Mouse (Mus musculus) heart, adult 18-20 months (tissue): ENCODE measurements at regions not wholly inside any gene's neighbourhood (a gene's known extent, or its start where the extent isn't known, plus 50 kb on each side); places are given as distances from the start of the nearest gene placed in this dataset.

Experiments
- DNase-seq, 2 experiments: peaks; one replicate each; pipeline ENCODE4 v3.0.0; 2021 to 2022; ENCODE audit warnings: mixed read lengths in 1 of 2

GRCm38 (mm10) chr14:61898664-61899063 is 291.4 kb downstream of the Kcnrg start:
- DNase-seq, result no peak

GRCm38 (mm10) chr14:61904426-61905124 is 297.3 kb downstream of the Kcnrg start:
- DNase-seq, result no peak

DNA sequence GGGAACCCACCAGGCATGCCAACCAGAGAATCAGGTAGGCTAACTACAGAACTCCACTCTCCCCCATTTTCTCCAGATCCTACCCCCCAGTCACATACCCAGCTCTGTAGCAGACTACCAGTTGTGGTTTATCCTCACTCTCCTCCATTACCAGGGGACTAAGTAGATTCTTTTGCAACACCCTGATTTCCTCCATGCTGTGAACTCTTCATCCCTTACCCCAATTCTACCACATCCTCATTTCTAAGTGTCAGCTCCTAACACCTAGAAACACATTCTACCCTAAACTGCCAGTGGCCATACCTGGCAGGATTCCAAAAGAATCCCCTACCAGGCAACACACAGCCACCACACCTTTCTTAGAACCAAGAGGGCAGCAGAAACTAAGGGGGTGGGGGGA is 310.9 kb downstream of the Kcnrg start:
- no peak for DNase-seq

DNA sequence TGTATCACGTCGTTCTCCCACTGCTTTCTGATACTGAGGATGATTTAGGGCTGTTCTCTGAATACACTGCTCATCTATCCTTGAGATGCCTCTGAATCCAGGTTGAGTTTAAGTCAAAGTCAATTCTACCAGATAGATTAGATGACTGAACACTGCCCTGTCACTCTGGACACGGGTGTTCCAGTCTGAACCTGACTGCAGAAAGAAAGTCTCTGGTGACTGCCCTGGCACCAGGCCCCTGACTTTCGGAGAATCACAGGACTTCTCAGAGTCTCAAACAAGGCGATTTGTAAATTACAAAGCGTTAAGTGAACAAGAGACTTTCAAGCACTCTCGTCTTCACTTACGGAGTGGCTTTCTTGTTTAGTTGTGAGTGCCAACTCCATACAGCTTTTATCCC is 324.6 kb downstream of the Kcnrg start:
- no peak for DNase-seq

GRCm38 (mm10) chr14:61941682-61942081 is 334.4 kb downstream of the Kcnrg start:
- DNase-seq, result no peak

DNA sequence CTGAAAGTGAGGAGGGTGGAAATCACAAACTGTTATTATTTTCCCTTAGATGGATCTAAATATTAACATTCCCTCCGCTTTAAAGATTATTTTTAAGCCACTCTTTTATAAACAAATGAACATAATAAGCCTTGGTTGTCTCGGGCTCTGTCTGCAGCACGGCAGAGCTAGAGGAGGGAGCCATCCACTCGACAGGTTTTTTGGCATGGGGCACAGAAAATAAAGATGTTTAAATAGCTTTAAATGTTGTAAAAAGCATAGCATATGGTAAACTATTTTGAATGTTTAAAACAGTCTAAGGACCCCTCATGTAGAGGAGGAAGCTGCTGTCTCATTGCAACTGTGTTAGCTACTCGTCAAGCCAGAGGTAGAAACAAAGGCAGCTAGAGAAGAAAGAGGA is 338.4 kb downstream of the Kcnrg start:
- no peak for DNase-seq

DNA sequence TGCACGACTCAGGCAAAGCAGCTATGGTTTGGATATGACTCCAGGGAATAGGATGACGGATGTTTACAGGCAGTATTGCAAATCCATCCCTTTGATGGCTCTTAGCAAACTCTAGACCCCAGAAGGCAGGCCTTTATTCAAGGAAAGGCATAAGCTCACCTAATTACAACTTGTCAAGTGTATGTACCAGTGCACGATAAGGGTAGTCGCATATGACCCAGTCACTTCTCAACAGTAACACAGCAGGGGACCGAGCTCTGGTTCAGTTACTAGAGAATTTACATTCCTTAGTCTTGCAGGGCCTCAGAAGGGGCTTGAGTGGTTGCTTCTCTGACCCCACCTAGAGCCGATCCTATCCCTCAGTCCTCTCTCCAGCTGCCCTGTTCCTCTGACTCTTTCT is 342.2 kb downstream of the Kcnrg start:
- no peak for DNase-seq

- DNase-seq, result no peak
Observed at GRCm38 (mm10) chr14:61950004-61950403, 342.4 kb upstream of the Rnaseh2b start.

- no peak for DNase-seq
Observed at GRCm38 (mm10) chr14:61953029-61953428, 339.4 kb upstream of the Rnaseh2b start.

- DNase-seq, result no peak
Observed at GRCm38 (mm10) chr14:61955416-61955815, 337.0 kb upstream of the Rnaseh2b start.

GRCm38 (mm10) chr14:61960243-61960957 is 332.0 kb upstream of the Rnaseh2b start:
- no peak for DNase-seq

DNA sequence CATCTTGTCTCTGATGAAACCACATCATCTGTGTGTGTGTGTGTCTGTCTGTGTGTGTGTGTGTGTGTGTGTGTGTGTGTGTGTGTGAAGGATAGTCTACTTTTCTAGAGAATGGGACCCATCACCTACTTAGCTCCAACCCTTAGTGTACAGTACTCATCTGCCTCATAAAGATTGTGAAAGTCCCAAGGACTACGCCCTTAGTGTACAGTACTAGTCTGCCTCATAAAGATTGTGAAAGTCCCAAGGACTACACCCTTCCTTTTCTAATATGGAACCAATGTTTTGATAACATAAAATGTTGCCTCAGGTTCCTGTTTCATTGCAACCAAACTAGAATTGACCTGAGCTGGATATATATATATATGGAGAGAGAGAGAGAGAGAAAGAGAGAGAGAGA is 323.9 kb upstream of the Rnaseh2b start:
- no peak for DNase-seq

GRCm38 (mm10) chr14:61968957-61969535 is 323.3 kb upstream of the Rnaseh2b start:
- no peak for DNase-seq

DNA sequence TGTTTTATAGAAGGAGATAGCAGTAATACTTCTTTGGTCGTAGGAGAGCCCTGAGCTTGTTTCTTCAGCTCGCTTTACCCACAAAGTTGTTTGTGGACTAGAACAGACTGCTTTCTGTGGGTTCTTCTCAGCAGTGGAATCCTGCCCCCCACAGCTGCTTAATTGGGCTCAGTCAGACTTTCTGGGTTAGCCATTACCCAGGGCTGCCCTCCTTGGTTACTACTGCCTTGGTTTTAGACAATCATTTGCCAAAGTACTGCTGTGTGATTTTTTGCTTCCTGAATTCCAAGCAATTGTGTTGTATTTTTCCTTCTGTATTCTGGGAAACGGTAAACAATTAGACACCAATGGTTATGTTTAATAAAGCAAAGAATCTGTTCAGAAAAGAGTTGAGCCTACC is 321.8 kb upstream of the Rnaseh2b start:
- DNase-seq, result no peak

DNA sequence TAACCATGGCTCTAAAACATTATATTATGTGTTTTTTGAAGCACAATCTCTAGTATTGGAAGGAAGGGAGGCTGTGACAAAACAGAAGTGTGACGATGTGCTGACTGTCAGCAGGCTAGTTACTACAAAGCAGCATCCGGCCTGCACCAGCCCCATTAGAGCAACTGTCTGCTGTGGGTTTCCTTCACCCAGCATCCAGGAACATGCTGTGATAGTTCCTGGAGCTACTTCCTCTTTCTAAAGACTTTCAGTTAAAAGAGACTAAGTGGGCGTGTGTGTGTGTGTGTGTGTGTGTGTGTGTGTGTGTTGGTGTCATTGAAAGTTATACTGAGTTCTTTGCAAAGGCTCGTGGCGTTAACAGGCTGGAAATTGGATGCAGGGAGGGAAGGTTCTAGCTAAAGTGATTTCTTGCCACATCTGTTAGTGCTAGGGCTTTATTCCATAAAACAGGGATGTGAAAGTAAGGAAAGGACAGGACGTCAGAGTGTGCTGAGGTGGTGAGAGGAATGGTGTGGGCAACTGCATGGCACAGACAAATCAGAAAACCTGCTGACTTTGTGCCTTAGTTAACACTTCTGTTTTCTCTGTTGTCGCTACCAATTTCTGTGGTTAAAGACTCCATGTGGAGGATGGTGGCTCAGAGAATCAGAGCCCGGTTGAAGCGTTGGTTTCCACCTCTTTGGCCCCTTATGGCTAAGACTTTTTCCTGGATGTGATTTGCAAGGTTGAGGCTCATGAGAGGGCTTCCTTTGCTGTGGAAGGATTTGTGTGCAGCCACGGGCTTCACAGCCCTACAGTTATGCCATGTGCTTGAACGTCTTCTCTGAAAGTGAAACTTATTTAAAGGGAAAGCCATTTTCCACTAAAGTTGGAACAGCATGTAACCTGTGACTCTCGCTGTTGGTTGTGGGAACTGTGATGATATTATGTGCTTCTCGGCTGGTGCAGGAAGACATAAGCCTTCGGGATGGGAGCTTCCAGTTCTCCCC is 321.0 kb upstream of the Rnaseh2b start:
- DNase-seq, result peak; percentile 37 to 66

GRCm38 (mm10) chr14:61975301-61975732 is 317.1 kb upstream of the Rnaseh2b start:
- DNase-seq, result no peak

GRCm38 (mm10) chr14:61980581-61980980 is 311.8 kb upstream of the Rnaseh2b start:
- no peak for DNase-seq

DNA sequence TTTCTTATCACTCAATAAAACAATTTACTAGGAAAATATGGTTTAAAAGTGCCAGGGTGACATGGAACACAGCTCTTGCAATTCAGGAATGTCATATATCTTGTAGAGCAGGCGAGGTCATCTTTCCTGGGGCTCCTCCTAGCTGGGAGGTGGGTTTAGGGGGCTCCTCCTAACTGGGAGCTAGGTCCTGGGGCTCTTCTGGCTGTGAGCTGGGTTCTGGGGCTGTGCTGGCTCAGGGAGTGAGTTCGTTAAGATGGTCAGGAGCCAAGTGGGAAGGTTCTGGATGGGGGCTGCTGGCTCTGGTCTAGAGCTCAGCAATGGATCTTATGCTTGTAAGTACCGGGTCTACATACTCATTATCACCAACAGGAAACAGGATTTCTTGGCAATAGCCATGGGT is 306.8 kb upstream of the Rnaseh2b start:
- DNase-seq, result no peak

- DNase-seq, result no peak
Observed at GRCm38 (mm10) chr14:61986203-61986602, 306.2 kb upstream of the Rnaseh2b start.

DNA sequence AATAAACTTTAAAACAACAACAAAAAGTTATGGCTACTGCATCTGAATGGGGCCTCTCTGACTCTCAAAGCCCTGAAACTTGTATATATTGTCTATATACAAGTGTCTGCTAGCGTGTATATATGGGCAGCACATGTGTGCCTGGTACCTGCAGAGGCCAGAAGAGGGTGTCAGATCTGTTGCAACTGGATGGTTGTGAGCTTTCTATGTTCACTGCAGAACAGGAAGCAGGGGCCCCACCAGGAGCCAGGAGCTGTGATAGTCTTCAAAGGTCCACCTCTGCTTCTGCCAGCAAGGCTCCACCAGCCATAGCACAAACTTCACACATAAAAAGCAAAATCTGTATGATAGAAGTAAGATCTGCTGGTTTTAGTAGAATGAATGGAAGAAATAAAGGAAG is 297.1 kb upstream of the Rnaseh2b start:
- DNase-seq, result no peak

GRCm38 (mm10) chr14:61997736-61998135 is 294.7 kb upstream of the Rnaseh2b start:
- DNase-seq, result no peak

- no peak for DNase-seq
Observed at GRCm38 (mm10) chr14:61998259-61998658, 294.1 kb upstream of the Rnaseh2b start.
